Mouse (Mus musculus) 3134 (cell line): Measurements from ENCODE around the gene Camta1.
"Not testable (repeated sequence)": the region's sequence is repeated elsewhere in the genome, so short reads cannot be mapped to it uniquely, and the experiment has no call there.

Source experiments
- DNase-seq: peaks from one replicate; pipeline ENCODE4 v3.0.0-alpha.2; 2011; ENCODE audit warnings: low spot score; ENCODE audit not compliant: insufficient read length; ENCODE audit errors: extremely low read depth

Camta1 gene

DNA sequence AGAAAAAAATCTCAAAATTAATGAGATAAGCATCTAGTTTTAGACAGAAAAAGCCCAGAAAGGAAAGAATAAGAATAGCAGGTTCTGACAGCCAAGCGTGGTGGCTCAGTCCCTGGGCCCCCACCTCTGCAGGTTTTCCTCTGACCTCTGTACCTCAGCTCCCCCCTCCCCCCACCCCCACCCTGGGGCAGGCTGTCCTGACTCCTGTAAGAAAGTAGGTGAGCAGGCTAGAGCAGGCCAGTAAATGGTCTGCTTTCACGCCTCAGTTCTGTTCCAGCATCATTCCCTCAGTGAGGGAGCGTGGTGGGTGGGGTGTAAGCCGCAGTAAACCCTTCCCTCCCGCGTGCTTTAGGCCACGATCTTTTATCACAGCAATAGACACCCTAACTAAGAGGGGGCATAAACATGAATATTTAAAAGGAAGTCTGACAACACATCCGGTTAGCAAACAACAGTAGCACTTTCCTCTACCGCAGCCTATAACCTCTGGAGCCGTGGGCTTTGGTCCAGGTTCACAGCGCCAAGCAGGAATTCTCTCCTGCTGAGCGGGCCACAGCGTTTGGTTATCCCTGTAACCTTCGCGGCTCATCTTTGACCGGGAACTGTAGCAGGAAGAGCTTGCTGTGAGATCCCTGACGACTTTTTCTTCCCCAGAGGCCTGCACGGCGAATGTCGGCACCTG is 972.3 kb downstream of the Camta1 start:
- no peak for DNase-seq

DNA sequence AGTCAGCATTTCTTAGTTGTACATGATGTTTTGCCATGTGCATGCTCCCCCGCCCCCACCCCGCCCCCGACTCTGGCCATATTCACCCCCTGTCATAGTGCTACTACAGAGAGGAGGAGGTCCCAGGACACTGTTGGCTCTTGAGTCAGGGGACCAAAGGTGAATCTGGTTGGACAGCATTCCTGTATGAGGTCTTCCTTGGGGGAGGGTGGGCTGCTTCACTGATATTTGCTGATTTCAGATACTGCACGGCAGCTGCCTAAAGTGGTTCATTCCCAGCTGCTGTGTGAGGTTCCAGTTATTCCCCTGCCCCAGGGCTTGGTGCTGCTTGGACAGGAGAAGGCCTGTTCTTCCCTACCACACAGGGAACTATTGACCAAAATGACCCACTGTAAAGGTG is 973.2 kb downstream of the Camta1 start:
- DNase-seq = no peak

DNA sequence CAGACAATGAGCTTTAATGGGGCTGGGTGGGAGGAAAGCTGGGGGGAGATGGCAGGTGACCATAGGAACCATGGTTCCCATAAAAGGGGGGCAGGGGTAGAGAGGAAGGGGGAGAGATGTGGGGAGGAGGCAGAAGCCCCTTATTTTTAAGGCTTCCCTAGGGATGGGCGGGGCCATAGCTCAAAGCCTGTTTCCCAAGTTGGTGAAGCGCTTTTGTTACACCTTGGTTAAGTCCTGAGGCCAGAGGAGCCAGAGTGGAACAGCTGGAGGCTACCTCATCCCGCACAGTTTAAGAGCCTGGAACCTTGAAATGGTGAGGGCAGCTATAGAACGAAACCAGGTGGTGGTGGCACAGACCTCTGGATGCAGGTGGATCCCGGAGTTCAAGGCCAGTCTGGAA is 973.8 kb downstream of the Camta1 start:
- DNase-seq = no peak

DNA sequence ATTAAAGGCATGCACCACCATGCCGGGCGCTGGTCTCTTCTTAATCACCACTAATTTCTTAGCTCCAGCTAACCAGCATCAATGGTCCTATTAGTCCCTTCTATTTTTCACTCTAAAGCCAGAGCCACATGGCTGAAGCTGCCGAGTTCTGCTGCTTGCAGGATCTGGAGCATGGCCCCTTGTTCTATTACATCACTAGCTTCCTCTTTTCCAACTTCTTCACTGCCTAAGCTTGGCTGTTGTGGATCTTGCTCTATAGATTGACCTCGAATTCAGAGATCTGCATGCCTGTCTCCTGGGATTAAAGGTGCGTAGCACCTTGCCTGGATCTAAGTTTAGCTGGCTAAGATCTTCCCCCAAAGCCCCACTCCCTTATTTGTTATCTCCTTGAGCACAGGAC is 979.0 kb downstream of the Camta1 start:
- no peak for DNase-seq

DNA sequence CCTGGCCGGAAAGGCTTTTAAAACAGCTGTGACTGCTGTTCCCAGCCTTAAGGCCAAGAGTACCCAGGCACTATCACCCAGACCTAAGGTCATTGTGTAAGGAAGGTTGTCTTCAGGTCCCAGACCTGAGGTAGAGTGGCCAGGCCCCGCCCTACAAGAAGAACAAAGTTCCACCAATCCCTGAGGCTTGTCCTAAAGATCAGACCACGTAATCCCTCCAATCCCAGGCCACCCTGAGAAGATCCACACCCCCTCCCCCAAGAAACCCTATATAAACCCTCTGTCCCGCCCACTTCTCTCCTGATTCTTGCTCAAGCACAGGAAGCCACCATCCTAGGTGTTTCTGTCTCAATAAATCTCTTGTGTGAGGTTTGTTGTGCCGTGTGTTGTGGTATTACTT is 981.3 kb downstream of the Camta1 start:
- DNase-seq = no peak

DNA sequence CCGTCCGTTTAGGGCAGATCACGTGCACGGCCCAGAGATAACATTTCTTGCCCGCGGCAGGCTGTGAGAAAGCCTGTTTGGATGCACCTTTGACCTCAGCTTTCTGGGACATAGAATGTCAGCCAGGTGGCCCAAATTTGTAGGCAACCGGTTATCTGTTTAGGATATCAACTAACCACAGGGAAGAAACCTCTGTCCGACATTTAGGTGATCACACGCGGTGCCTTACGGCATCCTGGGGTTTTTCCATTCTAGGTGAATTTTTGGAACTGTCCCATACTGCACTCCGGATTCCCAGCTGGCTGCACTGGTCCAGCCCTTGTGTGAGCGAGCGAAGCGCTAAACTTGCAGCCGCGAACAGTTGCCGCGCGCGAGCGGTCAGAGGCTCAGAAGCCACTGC is 982.0 kb downstream of the Camta1 start:
- no peak for DNase-seq

DNA sequence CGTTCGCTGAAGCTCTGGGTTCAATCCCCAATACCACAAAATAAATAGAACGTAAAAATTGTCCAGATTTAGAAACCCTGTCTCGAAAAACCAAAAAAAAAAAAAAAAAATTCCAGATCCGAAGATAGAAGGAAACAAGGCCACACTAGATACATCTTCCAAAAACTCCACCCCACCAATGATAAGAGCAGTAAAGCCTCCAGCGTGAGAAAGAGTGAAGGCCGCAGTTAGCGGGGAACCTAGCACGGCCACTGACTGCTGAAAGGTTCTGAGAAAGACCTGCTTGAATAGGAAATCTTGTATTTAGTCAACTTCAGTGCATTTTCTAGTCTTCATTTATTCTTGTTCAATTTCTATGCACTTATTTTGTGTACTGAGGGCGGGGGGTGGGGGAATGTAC is 986.3 kb downstream of the Camta1 start:
- no peak for DNase-seq

DNA sequence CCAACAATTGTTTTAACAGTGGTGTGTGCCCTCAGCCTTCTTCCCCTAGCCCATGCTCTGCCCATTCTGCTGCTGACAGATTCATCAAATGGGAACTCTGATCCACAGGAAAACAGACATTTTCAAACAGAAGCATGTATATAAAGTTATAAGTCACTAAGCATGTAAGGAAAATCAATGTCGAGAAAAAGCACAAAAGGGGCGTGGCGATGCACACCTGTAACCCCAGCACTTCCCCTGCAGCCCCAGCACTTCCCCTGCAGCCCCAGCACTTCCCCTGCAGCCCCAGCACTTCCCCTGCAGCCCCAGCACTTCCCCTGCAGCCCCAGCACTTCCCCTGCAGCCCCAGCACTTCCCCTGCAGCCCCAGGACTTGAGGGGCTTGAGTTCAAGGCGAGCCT is 987.3 kb downstream of the Camta1 start:
- DNase-seq = not testable (repeated sequence)

DNA sequence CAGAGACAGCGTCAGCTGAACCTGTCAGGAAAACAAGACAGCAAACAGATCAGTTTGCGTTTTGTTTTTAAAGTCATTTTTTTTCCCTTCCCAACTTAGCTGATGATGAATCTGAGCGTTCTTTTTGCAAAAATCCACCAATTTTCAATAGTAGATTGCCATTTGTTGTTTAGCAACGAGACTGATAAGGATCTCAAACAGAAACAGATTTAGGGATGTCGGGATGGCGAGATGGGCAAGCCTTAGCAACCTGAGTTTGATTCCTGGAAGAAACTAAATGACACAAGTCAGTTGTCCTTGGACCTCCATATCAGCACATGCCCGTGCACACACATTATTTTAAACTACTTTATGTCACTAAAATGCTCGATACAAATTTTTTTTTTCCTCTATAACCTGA is 989.0 kb downstream of the Camta1 start:
- DNase-seq = no peak

DNA sequence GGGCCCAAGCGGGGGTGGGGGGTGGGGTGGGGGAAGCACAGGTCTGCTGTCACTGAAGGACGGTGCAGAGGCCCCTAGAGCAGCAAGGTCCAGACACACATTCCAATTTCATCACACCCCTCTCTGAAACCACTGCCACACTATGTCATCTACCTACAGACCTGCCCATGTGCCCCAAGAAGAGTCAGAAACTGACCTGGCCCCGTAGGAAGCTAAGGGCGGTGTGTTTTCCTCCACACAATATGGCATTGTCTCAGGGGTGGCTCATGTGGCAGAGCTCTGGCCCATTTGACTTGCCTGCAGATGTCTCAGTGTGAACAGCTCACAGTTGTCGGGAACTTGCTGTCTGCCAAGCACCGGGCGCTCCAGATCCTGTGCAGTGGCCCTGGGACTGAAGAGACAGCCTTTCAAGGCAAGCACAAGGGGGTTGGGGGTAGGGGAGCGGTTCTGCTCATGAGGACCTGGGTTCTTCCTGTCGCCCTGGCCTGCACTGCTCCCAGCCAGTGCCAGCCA is 989.5 kb downstream of the Camta1 start:
- DNase-seq = peak; percentile 25

DNA sequence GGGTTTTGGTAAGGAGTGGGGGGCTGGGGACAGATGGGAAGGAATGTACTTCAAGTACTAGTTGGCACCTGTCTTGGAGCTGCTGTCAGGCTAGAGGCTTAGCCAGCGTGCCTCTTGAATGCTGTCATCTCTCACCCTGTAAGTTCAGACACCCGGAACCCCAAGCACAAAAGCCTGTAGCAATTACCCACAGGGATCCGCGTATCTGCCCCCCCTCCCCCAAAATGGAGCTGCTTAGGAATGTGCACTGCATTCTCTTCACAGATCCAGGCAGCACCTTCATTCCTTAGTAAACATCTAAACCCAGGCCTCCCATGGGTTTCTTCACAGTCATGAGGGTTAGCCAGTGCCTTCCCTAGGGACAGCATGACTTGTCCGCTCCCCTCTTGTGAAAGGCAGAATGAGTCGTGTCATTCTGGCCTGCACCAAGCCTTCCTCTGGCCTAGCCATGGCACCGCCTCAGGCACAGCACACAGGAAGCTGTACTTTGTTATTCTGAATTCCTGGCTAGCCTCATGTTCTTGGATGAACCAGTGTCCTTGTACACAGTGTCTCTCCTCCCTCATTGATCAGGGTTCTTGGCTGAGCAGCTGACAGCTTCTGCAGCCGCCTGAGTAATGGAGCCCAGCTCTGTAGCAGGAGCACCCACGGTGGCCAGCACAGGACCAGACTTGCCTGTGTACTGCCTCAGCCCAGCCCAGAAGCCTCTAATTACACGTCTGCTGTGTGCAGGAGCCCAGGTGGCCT is 990.1 kb downstream of the Camta1 start:
- peak; percentile 56 for DNase-seq

DNA sequence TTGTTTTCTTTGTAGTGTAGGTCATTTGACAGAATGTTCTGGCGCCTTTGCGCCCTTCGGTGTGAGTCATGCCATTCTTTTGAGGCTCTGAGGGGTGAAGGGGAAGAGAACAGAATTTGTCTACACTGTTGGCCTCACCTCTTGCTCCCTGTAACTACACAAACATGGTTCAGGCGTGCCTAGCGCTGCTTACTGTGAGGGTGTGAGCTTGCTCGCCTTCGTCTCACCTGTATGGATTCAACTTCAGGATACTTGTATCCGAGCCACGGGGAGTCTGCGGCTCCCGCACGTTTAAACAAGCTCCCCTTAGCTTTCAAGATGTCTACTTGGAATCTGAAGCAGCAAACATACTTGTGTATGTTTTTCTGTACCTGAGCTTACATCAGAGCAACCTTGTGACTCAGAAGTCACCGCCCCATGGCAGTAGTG is 990.7 kb downstream of the Camta1 start:
- no peak for DNase-seq

DNA sequence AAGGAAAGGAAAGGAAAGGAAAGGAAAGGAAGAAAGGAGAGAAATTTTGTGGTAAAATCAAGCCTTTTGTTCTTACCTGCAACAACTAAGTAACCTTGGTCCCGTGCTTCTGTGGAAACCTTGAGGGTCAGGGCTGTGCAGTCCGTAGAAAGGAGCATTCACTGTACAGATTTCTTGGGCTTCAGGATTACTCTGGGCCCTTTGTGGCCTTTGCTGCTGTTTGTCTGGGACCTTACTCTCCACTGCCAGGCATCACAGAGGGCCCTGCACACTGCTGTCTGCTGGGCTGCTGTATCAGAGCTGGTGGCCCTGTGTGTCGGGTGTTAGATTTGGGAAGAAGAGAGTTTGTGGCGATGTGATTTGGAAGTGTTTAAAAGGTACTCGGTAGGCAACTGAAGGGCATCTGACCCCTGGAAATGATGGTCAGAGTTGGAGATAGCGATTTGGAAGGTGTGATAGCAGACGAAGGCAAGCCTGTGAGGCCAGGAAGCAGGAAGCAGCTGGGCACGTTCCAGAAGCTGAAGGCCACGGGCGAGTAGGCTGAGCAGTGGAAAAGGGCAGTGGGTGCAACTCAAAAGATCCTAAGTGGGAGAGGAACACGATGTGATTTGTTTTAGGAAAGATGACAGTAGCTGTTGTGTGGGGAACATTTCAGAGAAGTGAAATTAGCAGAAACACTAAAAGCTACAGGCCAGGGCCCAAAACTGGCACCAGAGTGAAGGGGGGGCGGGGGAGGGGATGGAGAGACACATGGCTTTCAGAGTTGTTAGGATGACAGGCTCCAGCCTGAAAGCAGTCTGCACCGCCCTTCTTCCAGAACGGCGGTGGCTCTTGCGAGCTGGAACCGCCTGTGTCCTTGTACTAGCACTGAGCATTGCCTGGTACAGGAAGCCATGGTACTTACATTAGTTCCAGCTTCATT is 992.1 kb downstream of the Camta1 start:
- no peak for DNase-seq

DNA sequence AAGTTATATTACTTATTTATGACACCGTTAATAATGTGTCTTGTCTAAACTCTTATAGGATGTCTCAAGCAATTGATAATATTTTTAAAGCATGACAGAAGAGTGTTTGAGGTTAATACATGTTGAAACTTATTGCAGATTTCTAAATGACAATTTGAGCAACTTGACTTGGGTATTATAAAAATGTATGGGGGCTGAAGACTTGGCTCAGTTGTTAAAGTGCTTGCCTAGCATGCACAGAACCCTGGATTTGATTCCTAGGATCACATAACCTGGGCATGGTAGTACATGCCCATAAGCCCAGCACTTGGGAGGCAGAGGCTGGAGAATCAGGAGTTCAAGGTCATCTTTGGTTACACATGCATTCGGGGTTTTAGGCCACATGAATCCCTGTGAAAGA is 992.8 kb downstream of the Camta1 start:
- DNase-seq = no peak

DNA sequence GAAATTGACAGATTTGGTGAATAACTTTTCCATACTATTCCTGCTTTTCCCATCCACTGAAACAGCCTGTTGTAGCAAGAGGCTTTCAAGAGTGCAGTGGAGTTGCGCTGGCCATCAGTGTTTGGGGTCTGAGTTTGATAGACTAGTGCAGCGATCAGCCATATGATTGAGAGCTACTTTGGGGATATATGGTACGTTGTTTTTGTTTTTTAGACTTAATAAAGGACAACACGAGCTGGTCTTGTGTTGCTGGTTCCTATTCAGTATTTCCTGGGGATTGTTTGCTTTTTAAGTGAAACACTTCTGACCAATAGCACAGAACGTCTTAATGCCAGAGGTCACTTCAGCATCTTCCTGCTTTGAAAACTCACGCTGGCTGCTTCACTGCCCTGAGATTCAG is 993.5 kb downstream of the Camta1 start:
- DNase-seq = no peak
